Mouse (Mus musculus): ENCODE measurements around the gene Arrdc2. TPM values are rescaled to one million over a fixed set of nuclear protein-coding genes. Genes with fewer than 3 reads are reported as not detected.

Arrdc2 gene
- polyA plus RNA-seq, 1 experiment from 2014 or later: 5.1 TPM

GRCm38 (mm10) chr8:70850947-70851346 is 11.4 kb upstream of the Arrdc2 start:
- Histone ChIP-seq H3K9me3 (replicated peaks; ENCODE audit: control insufficient read depth, low read length) (no peaks in the 10 kb centered on the region), H3K9ac (replicated peaks; ENCODE audit: low read length) (no peak overlapping the region), H3K27me3 (ENCODE audit: control insufficient read depth, insufficient read depth, low read length) (no peaks in the 10 kb centered on the region), H3K27ac (replicated peaks; ENCODE audit: low read depth, low read length) (no peak overlapping the region), H3K4me1 (ENCODE audit: control insufficient read depth, insufficient read depth, low read length) (no peaks in the 10 kb centered on the region), H3K4me3 (ENCODE audit: low read depth, low read length) (no peak overlapping the region), H3K36me3 (replicated peaks; ENCODE audit: control insufficient read depth, insufficient read depth, low read depth, low read length) (no peaks in the 10 kb centered on the region), H3K4me2 (ENCODE audit: low read depth, low read length) (no peak overlapping the region)
- ATAC-seq (replicated peaks; ENCODE audit: insufficient number of reproducible peaks, low FRiP score, low TSS enrichment, low read depth) (no peak), DNase-seq (ENCODE audit: low spot score) (no peak)
- 85% methylated on average over 4 of the region's 4 CpGs for WGBS

GRCm38 (mm10) chr8:70850132-70850845 is 10.8 kb upstream of the Arrdc2 start:
- no peaks in the 10 kb centered on the region for H3K27me3 ChIP-seq (ENCODE audit: control insufficient read depth, insufficient read depth, low read length)
- no peak overlapping the region for H3K4me3 ChIP-seq (ENCODE audit: low read depth, low read length)
- no peak overlapping the region for H3K4me2 ChIP-seq (ENCODE audit: low read depth, low read length)
- no peaks in the 10 kb centered on the region for H3K9me3 ChIP-seq (replicated peaks; ENCODE audit: control insufficient read depth, low read length)
- 77% methylated on average over 7 of the region's 7 CpGs for WGBS
- no peak for ATAC-seq (replicated peaks; ENCODE audit: insufficient number of reproducible peaks, low FRiP score, low TSS enrichment, low read depth)
- H3K4me1 ChIP-seq (ENCODE audit: control insufficient read depth, insufficient read depth, low read length): no peaks in the 10 kb centered on the region
- DNase-seq (ENCODE audit: low spot score): no peak
- no peak overlapping the region for H3K27ac ChIP-seq (replicated peaks; ENCODE audit: low read depth, low read length)
- H3K9ac ChIP-seq (replicated peaks; ENCODE audit: low read length): no peak overlapping the region
- no peaks in the 10 kb centered on the region for H3K36me3 ChIP-seq (replicated peaks; ENCODE audit: control insufficient read depth, insufficient read depth, low read depth, low read length)

- Histone ChIP-seq H3K36me3 (replicated peaks; ENCODE audit: control insufficient read depth, insufficient read depth, low read depth, low read length) (no peaks in the 10 kb centered on the region), H3K27ac (replicated peaks; ENCODE audit: low read depth, low read length) (no peak overlapping the region), H3K9ac (replicated peaks; ENCODE audit: low read length) (no peak overlapping the region), H3K9me3 (replicated peaks; ENCODE audit: control insufficient read depth, low read length) (no peaks in the 10 kb centered on the region), H3K27me3 (ENCODE audit: control insufficient read depth, insufficient read depth, low read length) (no peaks in the 10 kb centered on the region), H3K4me1 (ENCODE audit: control insufficient read depth, insufficient read depth, low read length) (no peaks in the 10 kb centered on the region), H3K4me2 (ENCODE audit: low read depth, low read length) (no peak overlapping the region), H3K4me3 (ENCODE audit: low read depth, low read length) (no peak overlapping the region)
- WGBS: 84% methylated on average over 3 of the region's 3 CpGs
- ATAC-seq (replicated peaks; ENCODE audit: insufficient number of reproducible peaks, low FRiP score, low TSS enrichment, low read depth) (no peak), DNase-seq (ENCODE audit: low spot score) (no peak)
These were observed 9.9 kb upstream of the Arrdc2 start for GRCm38 (mm10) chr8:70849333-70849990.

- Histone ChIP-seq H3K9me3 (replicated peaks; ENCODE audit: control insufficient read depth, low read length) (no peaks in the 10 kb centered on the region), H3K36me3 (replicated peaks; ENCODE audit: control insufficient read depth, insufficient read depth, low read depth, low read length) (no peaks in the 10 kb centered on the region), H3K9ac (replicated peaks; ENCODE audit: low read length) (no peak overlapping the region), H3K27ac (replicated peaks; ENCODE audit: low read depth, low read length) (no peak overlapping the region), H3K4me3 (ENCODE audit: low read depth, low read length) (no peak overlapping the region), H3K4me1 (ENCODE audit: control insufficient read depth, insufficient read depth, low read length) (no peaks in the 10 kb centered on the region; the same call in 1 of the 2 replicates), H3K4me2 (ENCODE audit: low read depth, low read length) (no peak overlapping the region), H3K27me3 (ENCODE audit: control insufficient read depth, insufficient read depth, low read length) (no peaks in the 10 kb centered on the region)
- DNase-seq (ENCODE audit: low spot score) (no peak), ATAC-seq (replicated peaks; ENCODE audit: insufficient number of reproducible peaks, low FRiP score, low TSS enrichment, low read depth) (no peak)
- WGBS: 54% methylated on average over 15 of the region's 15 CpGs
These were observed 7.0 kb upstream of the Arrdc2 start for GRCm38 (mm10) chr8:70846371-70847154.

- no peak overlapping the region for H3K4me2 ChIP-seq (ENCODE audit: low read depth, low read length)
- no peaks in the 10 kb centered on the region for H3K36me3 ChIP-seq (replicated peaks; ENCODE audit: control insufficient read depth, insufficient read depth, low read depth, low read length)
- WGBS: 38% methylated on average over 5 of the region's 5 CpGs
- no peak overlapping the region for H3K4me3 ChIP-seq (ENCODE audit: low read depth, low read length)
- DNase-seq (ENCODE audit: low spot score) (no peak), ATAC-seq (replicated peaks; ENCODE audit: insufficient number of reproducible peaks, low FRiP score, low TSS enrichment, low read depth) (no peak)
- H3K9me3 ChIP-seq (replicated peaks; ENCODE audit: control insufficient read depth, low read length): no peaks in the 10 kb centered on the region
- H3K4me1 ChIP-seq (ENCODE audit: control insufficient read depth, insufficient read depth, low read length): no peaks in the 10 kb centered on the region; the same call in 1 of the 2 replicates
- no peak overlapping the region for H3K27ac ChIP-seq (replicated peaks; ENCODE audit: low read depth, low read length)
- H3K9ac ChIP-seq (replicated peaks; ENCODE audit: low read length): no peak overlapping the region
- no peaks in the 10 kb centered on the region for H3K27me3 ChIP-seq (ENCODE audit: control insufficient read depth, insufficient read depth, low read length)
These were observed 5.6 kb upstream of the Arrdc2 start for GRCm38 (mm10) chr8:70845108-70845507.

- Histone ChIP-seq H3K9me3 (replicated peaks; ENCODE audit: control insufficient read depth, low read length) (no peaks in the 10 kb centered on the region), H3K36me3 (replicated peaks; ENCODE audit: control insufficient read depth, insufficient read depth, low read depth, low read length) (no peaks in the 10 kb centered on the region), H3K9ac (replicated peaks; ENCODE audit: low read length) (no peak overlapping the region; the same call in 1 of the 2 replicates), H3K27me3 (ENCODE audit: control insufficient read depth, insufficient read depth, low read length) (no peaks in the 10 kb centered on the region), H3K4me2 (ENCODE audit: low read depth, low read length) (no peak overlapping the region), H3K4me1 (ENCODE audit: control insufficient read depth, insufficient read depth, low read length) (no peaks in the 10 kb centered on the region; the same call in 1 of the 2 replicates), H3K27ac (replicated peaks; ENCODE audit: low read depth, low read length) (no peak overlapping the region), H3K4me3 (ENCODE audit: low read depth, low read length) (no peak overlapping the region)
- DNase-seq (ENCODE audit: low spot score) (peak; percentile 86), ATAC-seq (replicated peaks; ENCODE audit: insufficient number of reproducible peaks, low FRiP score, low TSS enrichment, low read depth) (no peak; the same call in 1 of the 2 replicates)
- WGBS: 1% methylated on average over 6 of the region's 6 CpGs
These were observed 5.0 kb upstream of the Arrdc2 start for GRCm38 (mm10) chr8:70844523-70844922.

- DNase-seq (ENCODE audit: low spot score) (no peak), ATAC-seq (replicated peaks; ENCODE audit: insufficient number of reproducible peaks, low FRiP score, low TSS enrichment, low read depth) (no peak)
- H3K27me3 ChIP-seq (ENCODE audit: control insufficient read depth, insufficient read depth, low read length): no peaks in the 10 kb centered on the region
- WGBS: 91% methylated on average over 8 of the region's 8 CpGs
- H3K4me2 ChIP-seq (ENCODE audit: low read depth, low read length): no peak overlapping the region
- no peaks in the 10 kb centered on the region for H3K36me3 ChIP-seq (replicated peaks; ENCODE audit: control insufficient read depth, insufficient read depth, low read depth, low read length)
- no peak overlapping the region for H3K27ac ChIP-seq (replicated peaks; ENCODE audit: low read depth, low read length)
- no peaks in the 10 kb centered on the region; the same call in 1 of the 2 replicates for H3K4me1 ChIP-seq (ENCODE audit: control insufficient read depth, insufficient read depth, low read length)
- no peak overlapping the region for H3K4me3 ChIP-seq (ENCODE audit: low read depth, low read length)
- no peaks in the 10 kb centered on the region for H3K9me3 ChIP-seq (replicated peaks; ENCODE audit: control insufficient read depth, low read length)
- no peak overlapping the region; the same call in 1 of the 2 replicates for H3K9ac ChIP-seq (replicated peaks; ENCODE audit: low read length)
These were observed 4.4 kb upstream of the Arrdc2 start for GRCm38 (mm10) chr8:70843941-70844340.
